Mouse (Mus musculus): Measurements from ENCODE around the gene Cd300ld3. TPM values are rescaled to one million over a fixed set of nuclear protein-coding genes. Genes with fewer than 3 reads are reported as not detected.
"Not testable (repeated sequence)": the region's sequence is repeated elsewhere in the genome, so short reads cannot be mapped to it uniquely, and the experiment has no call there.

Gene Cd300ld3
- polyA plus RNA-seq, 1 experiment = 1.7 TPM

GRCm38 (mm10) chr11:115052991-115053390 is 4.8 kb upstream of the Cd300ld3 start:
- WGBS = 94% methylated on average over 1 of the region's 1 CpGs
- peaks cover 29% of the 10 kb centered on the region for H3K4me1 ChIP-seq (ENCODE audit: control insufficient read depth, insufficient read depth, low read length)
- DNase-seq = no peak
- TF ChIP-seq CTCF (IDR thresholded peaks at IDR 0.05; ENCODE audit: borderline replicate concordance, insufficient read depth, low read depth, low read length) (no peak), POLR2A (IDR thresholded peaks at IDR 0.05; ENCODE audit: borderline replicate concordance, insufficient read depth, low read length) (no peak)
- no peak overlapping the region for H3K27ac ChIP-seq (ENCODE audit: insufficient read depth, low read length)
- no peak overlapping the region for H3K4me3 ChIP-seq (replicated peaks; ENCODE audit: insufficient read depth, low read depth, low read length)
- no peaks in the 10 kb centered on the region for H3K27me3 ChIP-seq (ENCODE audit: control insufficient read depth, insufficient read depth, low read length)

- H3K27ac ChIP-seq (ENCODE audit: insufficient read depth, low read length) = peak overlapping the region; percentile 4; the same call in 1 of the 2 replicates
- DNase-seq = no peak
- no peaks in the 10 kb centered on the region for H3K27me3 ChIP-seq (ENCODE audit: control insufficient read depth, insufficient read depth, low read length)
- TF ChIP-seq CTCF (IDR thresholded peaks at IDR 0.05; ENCODE audit: borderline replicate concordance, insufficient read depth, low read depth, low read length) (no peak), POLR2A (IDR thresholded peaks at IDR 0.05; ENCODE audit: borderline replicate concordance, insufficient read depth, low read length) (no peak)
- no peak overlapping the region for H3K4me3 ChIP-seq (replicated peaks; ENCODE audit: insufficient read depth, low read depth, low read length)
- H3K4me1 ChIP-seq (ENCODE audit: control insufficient read depth, insufficient read depth, low read length) = peaks cover 33% of the 10 kb centered on the region
- 72% methylated on average over 9 of the region's 9 CpGs for WGBS
Observed at GRCm38 (mm10) chr11:115052206-115052605, 4.0 kb upstream of the Cd300ld3 start.

- peaks cover 28% of the 10 kb centered on the region for H3K4me1 ChIP-seq (ENCODE audit: control insufficient read depth, insufficient read depth, low read length)
- 9% methylated on average over 3 of the region's 3 CpGs for WGBS
- peak; percentile 41; the same call in 1 of the 2 replicates for TF ChIP-seq CTCF (IDR thresholded peaks at IDR 0.05; ENCODE audit: borderline replicate concordance, insufficient read depth, low read depth, low read length)
- peak; percentile 47; the same call in 1 of the 2 replicates for TF ChIP-seq POLR2A (IDR thresholded peaks at IDR 0.05; ENCODE audit: borderline replicate concordance, insufficient read depth, low read length)
- peak; percentile 96 to 98 for DNase-seq
- H3K4me3 ChIP-seq (replicated peaks; ENCODE audit: insufficient read depth, low read depth, low read length) = no peak overlapping the region
- H3K27ac ChIP-seq (ENCODE audit: insufficient read depth, low read length) = peak overlapping the region; percentile 95; the same call in 1 of the 2 replicates
- no peaks in the 10 kb centered on the region for H3K27me3 ChIP-seq (ENCODE audit: control insufficient read depth, insufficient read depth, low read length)
Observed at GRCm38 (mm10) chr11:115049282-115049895, 1.2 kb upstream of the Cd300ld3 start.

GRCm38 (mm10) chr11:115037669-115038068 is 10.5 kb downstream of the Cd300ld3 start, which contains the start of gene Cd300ld5:
Gene Cd300ld5 (minus strand): TSS chr11:115037769.
- not testable (repeated sequence) for H3K27me3 ChIP-seq (ENCODE audit: control insufficient read depth, insufficient read depth, low read length); DNase-seq; H3K4me3 ChIP-seq (replicated peaks; ENCODE audit: insufficient read depth, low read depth, low read length); H3K27ac ChIP-seq (ENCODE audit: insufficient read depth, low read length); H3K4me1 ChIP-seq (ENCODE audit: control insufficient read depth, insufficient read depth, low read length)
- no CpG with 5 or more reads among the region's 6 CpGs for WGBS

- DNase-seq; H3K4me1 ChIP-seq (ENCODE audit: control insufficient read depth, insufficient read depth, low read length); H3K27me3 ChIP-seq (ENCODE audit: control insufficient read depth, insufficient read depth, low read length); H3K4me3 ChIP-seq (replicated peaks; ENCODE audit: insufficient read depth, low read depth, low read length); H3K27ac ChIP-seq (ENCODE audit: insufficient read depth, low read length): not testable (repeated sequence)
- WGBS = no CpG with 5 or more reads among the region's 6 CpGs
Observed at GRCm38 (mm10) chr11:115026912-115027311, 21.3 kb downstream of the Cd300ld3 start, which contains the start of gene Cd300ld4. Gene Cd300ld4 (minus strand): TSS chr11:115027012.

- H3K4me1 ChIP-seq (ENCODE audit: control insufficient read depth, insufficient read depth, low read length); DNase-seq; H3K27me3 ChIP-seq (ENCODE audit: control insufficient read depth, insufficient read depth, low read length); H3K27ac ChIP-seq (ENCODE audit: insufficient read depth, low read length); H3K4me3 ChIP-seq (replicated peaks; ENCODE audit: insufficient read depth, low read depth, low read length): not testable (repeated sequence)
- WGBS = no CpG with 5 or more reads among the region's 7 CpGs
Observed at GRCm38 (mm10) chr11:115016093-115016492, 32.1 kb downstream of the Cd300ld3 start, which contains the start of gene Cd300ld2. Gene Cd300ld2 (minus strand): TSS chr11:115016193.

GRCm38 (mm10) chr11:115004070-115004469 is 44.1 kb downstream of the Cd300ld3 start:
- Histone ChIP-seq H3K27ac (ENCODE audit: insufficient read depth, low read length) (no peak overlapping the region), H3K4me3 (replicated peaks; ENCODE audit: insufficient read depth, low read depth, low read length) (no peak overlapping the region), H3K4me1 (ENCODE audit: control insufficient read depth, insufficient read depth, low read length) (peaks cover 7% of the 10 kb centered on the region), H3K27me3 (ENCODE audit: control insufficient read depth, insufficient read depth, low read length) (no peaks in the 10 kb centered on the region)
- DNase-seq = no peak
- TF ChIP-seq CTCF (IDR thresholded peaks at IDR 0.05; ENCODE audit: borderline replicate concordance, insufficient read depth, low read depth, low read length) (no peak), POLR2A (IDR thresholded peaks at IDR 0.05; ENCODE audit: borderline replicate concordance, insufficient read depth, low read length) (no peak)
- WGBS = 89% methylated on average over 5 of the region's 5 CpGs

GRCm38 (mm10) chr11:115001474-115002040 is 46.7 kb downstream of the Cd300ld3 start, which contains the start of gene Cd300c2:
Gene Cd300c2 (minus strand): TSS chr11:115001880.
- Histone ChIP-seq H3K27me3 (ENCODE audit: control insufficient read depth, insufficient read depth, low read length) (no peaks in the 10 kb centered on the region), H3K4me1 (ENCODE audit: control insufficient read depth, insufficient read depth, low read length) (peaks cover 11% of the 10 kb centered on the region), H3K4me3 (replicated peaks; ENCODE audit: insufficient read depth, low read depth, low read length) (no peak within 1 kb of the TSS), H3K27ac (ENCODE audit: insufficient read depth, low read length) (no peak within 1 kb of the TSS)
- 49% methylated on average over 7 of the region's 7 CpGs for whole genome bisulfite sequencing
- no peak for TF ChIP-seq POLR2A (IDR thresholded peaks at IDR 0.05; ENCODE audit: borderline replicate concordance, insufficient read depth, low read length)
- no peak for TF ChIP-seq CTCF (IDR thresholded peaks at IDR 0.05; ENCODE audit: borderline replicate concordance, insufficient read depth, low read depth, low read length)
- peak in 1 of 2 experiments; percentile 27 for DNase-seq

Other genes with a start within 250 kb of the Cd300ld3 start
- 0.29 and 0.64 TPM in 2 replicates for gene Gpr142, start 249.5 kb downstream of the Cd300ld3 start, polyA plus RNA-seq (2012; rRNA removed)
- 62.9 and 71.8 TPM in 2 replicates for gene Gprc5c, start 197.3 kb downstream of the Cd300ld3 start, polyA plus RNA-seq (2012; rRNA removed)
- gene Cd300a, start 158.4 kb downstream of the Cd300ld3 start, polyA plus RNA-seq (2012; rRNA removed) = 5.2 and 6.5 TPM in 2 replicates
- gene Cd300lb, start 114.0 kb downstream of the Cd300ld3 start, polyA plus RNA-seq (2012; rRNA removed) = 0.44 and 0.71 TPM in 2 replicates
- 0.18 TPM in 1 of 2 replicates, not detected in the other for gene Cd300c, start 79.3 kb downstream of the Cd300ld3 start, polyA plus RNA-seq (2012; rRNA removed)
- 0.11 and 0.13 TPM in 2 replicates for gene Cd300ld, start 58.5 kb downstream of the Cd300ld3 start, polyA plus RNA-seq (2012; rRNA removed)
- gene Cd300c2, start 46.5 kb downstream of the Cd300ld3 start, polyA plus RNA-seq (2012; rRNA removed) = 2.3 and 3.2 TPM in 2 replicates
- gene Cd300ld2, start 32.2 kb downstream of the Cd300ld3 start, polyA plus RNA-seq (2012; rRNA removed) = not detected in 2 replicates
- 0.49 and 0.59 TPM in 2 replicates for gene Cd300ld4, start 21.4 kb downstream of the Cd300ld3 start, polyA plus RNA-seq (2012; rRNA removed)
- 0.44 and 0.84 TPM in 2 replicates for gene Cd300ld5, start 10.6 kb downstream of the Cd300ld3 start, polyA plus RNA-seq (2012; rRNA removed)
- gene Cd300e, start 13.8 kb upstream of the Cd300ld3 start, polyA plus RNA-seq (2012; rRNA removed) = 0.11 and 0.24 TPM in 2 replicates
- 40.2 and 44.4 TPM in 2 replicates for gene Rab37, start 43.0 kb upstream of the Cd300ld3 start, polyA plus RNA-seq (2012; rRNA removed)
- 0.57 and 0.72 TPM in 2 replicates for gene Cd300lf, start 85.6 kb upstream of the Cd300ld3 start, polyA plus RNA-seq (2012; rRNA removed)
- 87.2 and 87.9 TPM in 2 replicates for gene Slc9a3r1, start 114.9 kb upstream of the Cd300ld3 start, polyA plus RNA-seq (2012; rRNA removed)
- 12.5 and 13.3 TPM in 2 replicates for gene Tmem104, start 139.1 kb upstream of the Cd300ld3 start, polyA plus RNA-seq (2012; rRNA removed)
- gene Nat9, start 139.4 kb upstream of the Cd300ld3 start, polyA plus RNA-seq (2012; rRNA removed) = 30.8 and 37.5 TPM in 2 replicates
- gene Grin2c, start 218.8 kb upstream of the Cd300ld3 start, polyA plus RNA-seq (2012; rRNA removed) = 249 and 283 TPM in 2 replicates
- gene Fdxr, start 228.6 kb upstream of the Cd300ld3 start, polyA plus RNA-seq (2012; rRNA removed) = 53.5 and 56.8 TPM in 2 replicates
- 57.3 and 63.7 TPM in 2 replicates for gene Fads6, start 249.3 kb upstream of the Cd300ld3 start, polyA plus RNA-seq (2012; rRNA removed)